In genomic region chr9:122496482-122496985, GRCm38 (mm10) we compare ENCODE assay signal across 26 mouse cellular contexts.
DNase-seq lines count a peak whose midpoint lies in the region; ATAC-seq lines count a peak whose summit lies in the region.
"Had no signal": no experiment of that assay in that cellular context is flagged by ENCODE, and none has a peak within 500 bp of the region (broad histone marks: within the 10 kb centered on the region; RNA-seq: fewer than 3 reads in every experiment).

No protein-coding gene starts in this region.

- H3K36me3 ChIP-seq in limb, embryonic 13.5 days: no peaks in the 10 kb centered on the region
- H3K36me3 ChIP-seq: embryonic facial prominence, embryonic 15.5 days; forebrain, embryonic 12.5 days; liver, embryonic 15.5 days; midbrain, embryonic 10.5 days; midbrain, embryonic 15.5 days had no signal

- no peak overlapping the region for H3K4me2 ChIP-seq in limb, embryonic 13.5 days (replicated peaks)
- H3K4me2 ChIP-seq: embryonic facial prominence, embryonic 15.5 days; forebrain, embryonic 12.5 days; heart, embryonic 11.5 days; hindbrain, embryonic 14.5 days; liver, embryonic 15.5 days; lung, embryonic 14.5 days; midbrain, embryonic 15.5 days had no signal

- intact Hi-C loops in left cerebral cortex, postnatal 14 days (cut with DNase I): no loop called here

- peak; percentile 73; the same call in 1 of the 2 replicates for ATAC-seq in limb, embryonic 13.5 days (ENCODE audit: low FRiP score, low read depth)
- ATAC-seq: forebrain, postnatal 0 days; inflammation-experienced regulatory T-cells, adult 6 months; midbrain, embryonic 15.5 days had no signal

- H3K9me3 ChIP-seq in limb, embryonic 13.5 days: no peaks in the 10 kb centered on the region
- H3K9me3 ChIP-seq: embryonic facial prominence, embryonic 15.5 days; forebrain, embryonic 12.5 days; liver, embryonic 15.5 days; midbrain, embryonic 10.5 days; midbrain, embryonic 15.5 days had no signal

- H3K9ac ChIP-seq in limb, embryonic 13.5 days: no peak overlapping the region
- H3K9ac ChIP-seq: embryonic facial prominence, embryonic 15.5 days; forebrain, embryonic 12.5 days; forebrain, postnatal 0 days; hindbrain, embryonic 14.5 days; liver, embryonic 15.5 days; lung, embryonic 14.5 days; midbrain, embryonic 15.5 days had no signal

- no peaks in the 10 kb centered on the region for H3K27me3 ChIP-seq in limb, embryonic 13.5 days
- H3K27me3 ChIP-seq: embryonic facial prominence, embryonic 15.5 days; forebrain, embryonic 12.5 days; liver, embryonic 15.5 days; midbrain, embryonic 15.5 days had no signal

- WGBS in limb, embryonic 13.5 days: 43% methylated on average over 2 of the region's 2 CpGs

- no peak overlapping the region for H3K4me3 ChIP-seq in limb, embryonic 13.5 days
- H3K4me3 ChIP-seq: embryonic facial prominence, embryonic 15.5 days; forebrain, embryonic 12.5 days; liver, embryonic 15.5 days; midbrain, embryonic 10.5 days; midbrain, embryonic 15.5 days had no signal

- DNase-seq in adrenal gland, adult (ENCODE audit: inconsistent age in 2 of 2, low spot score in 1 of 2): peak; percentile 8 to 50
- no peak for DNase-seq in adrenal gland, postnatal 4 days (ENCODE audit: low spot score in 2 of 2)
- peak; percentile 7 for DNase-seq in heart, postnatal 4 days
- no peak for DNase-seq in heart, adult 11 months
- peak; percentile 88 for DNase-seq in MN1 (ENCODE audit: low spot score)
- DNase-seq in left cerebral cortex, postnatal 14 days (ENCODE audit: low spot score in 2 of 2): no peak
- DNase-seq in cerebellum, postnatal 4 days (ENCODE audit: low spot score in 2 of 2): no peak
- DNase-seq: cerebellum, adult 18-20 months; cerebellum, postnatal 10 days; forebrain, postnatal 0 days; kidney, adult 11 months; kidney, postnatal 14 days; layer of hippocampus, adult 9-11 months; lung, embryonic 14.5 days; lung, postnatal 14 days; retina, postnatal 1 day; right cerebral cortex, postnatal 14 days had no signal

- H3K27ac ChIP-seq in limb, embryonic 13.5 days: 0 out of 2 replicates have a peak overlapping the region, but pooled peaks have one; percentile 22
- H3K27ac ChIP-seq: embryonic facial prominence, embryonic 15.5 days; forebrain, embryonic 12.5 days; hindbrain, embryonic 14.5 days; liver, embryonic 15.5 days; midbrain, embryonic 10.5 days; midbrain, embryonic 15.5 days had no signal

- 0 out of 2 replicates have a peak, but pooled peaks cover 13% of the 10 kb centered on the region for H3K4me1 ChIP-seq in limb, embryonic 13.5 days
- H3K4me1 ChIP-seq: embryonic facial prominence, embryonic 15.5 days; liver, embryonic 15.5 days had no signal

Comparison
In these comparisons a context has a peak if more than half of its experiments do, and no peak if none do; other contexts are left out.
1. DNase-seq: peak in adrenal gland, adult (2 of 2), heart, postnatal 4 days (single experiment) and MN1 (single experiment); none in adrenal gland, postnatal 4 days (0 of 2), heart, adult 11 months (single experiment), left cerebral cortex, postnatal 14 days (0 of 2) and cerebellum, postnatal 4 days (0 of 2).